Mouse (Mus musculus) olfactory bulb, adult 2 months (tissue): ENCODE measurements around the gene Rptor.

Source experiments
- CTCF ChIP-seq: fragments of 200-500 bp; IDR thresholded peaks from 2 replicates; pipeline ENCODE4 v1.5.1; 2012; ENCODE audit warnings: low read depth, mild to moderate bottlenecking, low read length, moderate library complexity; ENCODE audit not compliant: insufficient read depth
- POLR2A ChIP-seq: fragments of 200-500 bp; IDR thresholded peaks from 2 replicates; pipeline ENCODE4 v1.6.1; 2012; ENCODE audit warnings: mild to moderate bottlenecking, low read depth, low read length, moderate library complexity; ENCODE audit not compliant: insufficient read depth

DNA sequence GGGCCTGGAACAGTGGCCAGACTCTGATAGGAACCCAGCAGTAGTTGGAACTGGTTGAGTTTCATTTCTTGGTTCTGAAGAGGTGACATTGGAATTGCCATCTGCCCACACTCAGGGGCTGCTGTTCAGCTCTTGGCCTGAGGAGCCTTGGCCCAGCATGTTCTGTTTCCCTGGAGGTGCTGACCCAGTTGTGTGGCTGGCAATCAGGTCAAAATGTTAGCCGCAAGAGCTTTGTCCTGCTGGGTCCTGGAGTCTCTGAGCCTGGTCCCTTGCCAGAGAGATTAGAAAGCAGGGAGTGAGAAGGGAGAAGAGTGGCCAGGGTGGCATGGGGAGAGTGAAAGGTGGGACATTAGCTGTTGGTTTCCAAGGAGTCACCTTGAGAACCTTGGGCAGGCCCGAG lies 346.1 kb downstream of the Rptor start:
- no peak for TF ChIP-seq CTCF
- TF ChIP-seq POLR2A, result no peak
